Mouse (Mus musculus) spleen, postnatal 10 days (tissue): ENCODE measurements at regions not wholly inside any gene's neighbourhood (a gene's known extent, or its start where the extent isn't known, plus 50 kb on each side); places are given as distances from the start of the nearest gene placed in this dataset.

Experiments
- DNase-seq, 2 experiments: peaks; one replicate each; pipeline ENCODE4 v3.0.0; 2021 to 2022; ENCODE audit warnings: low spot score in 2 of 2

DNA sequence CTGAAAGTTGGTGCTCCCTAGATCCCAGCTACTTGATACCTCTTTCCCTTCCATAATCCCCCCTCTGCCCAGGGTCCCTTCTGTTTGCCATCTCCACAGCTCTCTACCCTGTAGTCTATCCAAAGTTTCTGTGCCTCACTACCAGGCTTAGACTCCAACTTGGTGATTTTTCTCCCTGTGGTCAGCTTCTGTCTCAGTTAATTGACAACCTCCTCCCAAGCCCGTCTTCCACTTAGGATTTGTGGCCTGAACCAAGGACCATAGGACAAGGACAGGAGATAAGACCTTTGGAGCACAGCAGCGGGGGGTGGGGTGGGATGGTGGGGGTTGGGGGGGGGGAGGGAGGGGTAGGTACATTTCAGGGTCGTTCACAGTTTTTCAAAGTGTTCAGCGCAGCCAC lies 371.3 kb downstream of the Eipr1 start:
- DNase-seq: no peak

GRCm38 (mm10) chr12:29124079-29124668 lies 372.6 kb downstream of the Eipr1 start:
- DNase-seq: no peak

GRCm38 (mm10) chr12:29128844-29129243 lies 377.2 kb downstream of the Eipr1 start:
- peak in 1 of 2 experiments; percentile 15 for DNase-seq

GRCm38 (mm10) chr12:29129331-29129730 lies 377.7 kb downstream of the Eipr1 start:
- DNase-seq: no peak

GRCm38 (mm10) chr12:29134326-29134725 lies 382.7 kb downstream of the Eipr1 start:
- no peak for DNase-seq

DNA sequence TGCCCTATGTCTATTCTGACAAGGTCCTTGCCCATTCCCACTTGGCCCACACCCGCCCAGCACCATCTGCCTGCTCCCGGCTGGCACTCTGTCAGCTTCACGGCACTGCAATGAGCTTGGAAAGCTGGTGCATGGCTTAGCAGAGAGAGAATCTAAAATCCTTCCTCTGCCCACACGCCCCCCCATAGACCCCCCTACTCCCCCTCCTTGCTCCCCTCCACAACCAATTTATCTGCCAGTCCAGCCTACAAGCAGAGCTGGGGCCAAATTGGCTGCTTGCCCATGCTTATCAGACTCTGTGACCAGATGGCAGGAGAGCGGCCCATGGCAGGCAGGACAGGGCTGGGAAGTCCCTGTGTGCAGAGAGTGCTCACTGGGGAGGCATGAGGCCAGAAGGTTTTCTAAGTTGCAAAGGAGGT lies 385.3 kb downstream of the Eipr1 start:
- DNase-seq: no peak

GRCm38 (mm10) chr12:29137455-29137854 lies 385.9 kb downstream of the Eipr1 start:
- DNase-seq: no peak

- DNase-seq: no peak
These were observed 387.6 kb upstream of the Myt1l start for GRCm38 (mm10) chr12:29140576-29140975.

GRCm38 (mm10) chr12:29141132-29141531 lies 387.1 kb upstream of the Myt1l start:
- no peak for DNase-seq

DNA sequence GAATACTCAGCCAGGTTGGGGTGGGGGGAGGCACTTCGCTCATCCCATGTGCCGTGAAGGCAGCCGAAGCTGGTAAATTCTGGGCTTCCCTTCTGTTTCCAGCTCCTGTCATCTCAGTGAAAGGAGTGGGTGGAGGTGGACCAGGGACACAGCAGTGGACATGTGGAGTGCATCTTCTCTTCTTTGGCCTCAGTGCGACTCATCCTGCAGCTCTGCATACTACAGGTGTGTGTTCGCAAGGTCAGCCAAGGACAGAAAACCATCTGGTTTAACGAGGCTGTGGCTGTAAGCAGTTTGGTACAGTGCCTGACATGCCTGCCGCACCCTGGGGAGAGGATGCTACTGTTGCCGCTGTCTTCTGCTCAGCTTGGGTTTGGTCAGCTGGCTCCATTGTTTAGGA lies 386.3 kb upstream of the Myt1l start:
- no peak for DNase-seq

DNA sequence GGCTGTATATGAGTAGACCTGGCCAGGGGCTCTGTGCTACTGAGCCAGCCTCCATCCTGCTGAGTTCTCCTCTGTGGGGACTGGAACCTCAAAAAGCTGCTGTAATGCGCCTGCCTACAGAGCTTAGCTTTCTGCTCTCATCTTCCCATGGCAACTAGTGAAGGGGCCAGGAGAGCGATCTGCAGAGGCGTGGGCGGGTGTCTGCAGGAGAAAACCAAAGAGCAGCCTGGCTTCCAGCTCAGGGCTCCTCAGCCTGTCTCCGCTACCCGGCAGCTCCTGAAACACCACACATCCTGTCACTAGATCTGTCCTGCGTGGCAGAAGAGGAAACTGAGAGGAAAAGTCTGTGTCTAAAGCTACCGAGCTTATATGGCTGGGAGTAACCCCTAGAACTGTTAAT lies 384.9 kb upstream of the Myt1l start:
- no peak for DNase-seq

DNA sequence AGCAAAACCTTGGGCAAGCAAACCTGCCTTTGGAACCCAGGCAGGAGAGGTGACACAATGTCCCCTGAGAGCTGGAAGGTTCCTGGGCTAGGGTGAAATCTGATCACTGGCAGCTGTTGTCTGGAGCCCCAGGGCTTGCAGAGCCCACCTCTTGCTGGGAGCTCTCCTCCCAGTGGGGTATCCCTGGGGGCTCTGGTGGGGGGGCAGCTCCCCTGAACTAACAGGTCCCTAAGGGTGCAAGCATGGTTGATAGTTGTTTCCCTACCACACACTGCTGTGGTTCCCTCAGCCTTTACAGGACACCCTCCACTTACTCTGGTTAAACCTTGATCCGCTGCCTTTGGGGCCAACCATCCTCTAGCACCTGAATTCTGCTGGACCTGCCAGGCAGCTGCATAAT lies 367.3 kb upstream of the Myt1l start:
- DNase-seq: no peak

- no peak for DNase-seq
These were observed 366.6 kb upstream of the Myt1l start for GRCm38 (mm10) chr12:29161546-29161945.

- no peak for DNase-seq
These were observed 363.5 kb upstream of the Myt1l start for GRCm38 (mm10) chr12:29164701-29165100.

- DNase-seq: no peak
These were observed 361.9 kb upstream of the Myt1l start for GRCm38 (mm10) chr12:29166316-29166715.

DNA sequence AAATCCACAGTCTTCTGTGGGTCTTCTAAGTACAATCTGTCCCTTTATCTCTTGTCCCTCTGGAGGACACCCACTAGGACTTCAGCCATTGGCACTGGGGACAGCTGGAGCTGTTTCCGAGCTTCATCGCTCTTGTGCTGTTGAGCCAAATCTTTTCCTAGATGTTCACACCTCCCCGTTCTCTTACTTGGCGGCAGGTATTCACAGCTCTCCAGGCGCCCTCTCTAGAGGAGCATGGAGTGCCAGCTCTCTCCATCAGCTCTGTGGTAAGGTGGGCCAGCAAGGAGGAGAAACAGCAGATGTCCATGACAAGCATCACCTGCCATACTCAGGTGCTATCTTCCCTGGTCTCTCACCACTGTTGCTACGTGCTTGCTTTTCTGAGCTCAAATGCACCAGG lies 360.3 kb upstream of the Myt1l start:
- no peak for DNase-seq

DNA sequence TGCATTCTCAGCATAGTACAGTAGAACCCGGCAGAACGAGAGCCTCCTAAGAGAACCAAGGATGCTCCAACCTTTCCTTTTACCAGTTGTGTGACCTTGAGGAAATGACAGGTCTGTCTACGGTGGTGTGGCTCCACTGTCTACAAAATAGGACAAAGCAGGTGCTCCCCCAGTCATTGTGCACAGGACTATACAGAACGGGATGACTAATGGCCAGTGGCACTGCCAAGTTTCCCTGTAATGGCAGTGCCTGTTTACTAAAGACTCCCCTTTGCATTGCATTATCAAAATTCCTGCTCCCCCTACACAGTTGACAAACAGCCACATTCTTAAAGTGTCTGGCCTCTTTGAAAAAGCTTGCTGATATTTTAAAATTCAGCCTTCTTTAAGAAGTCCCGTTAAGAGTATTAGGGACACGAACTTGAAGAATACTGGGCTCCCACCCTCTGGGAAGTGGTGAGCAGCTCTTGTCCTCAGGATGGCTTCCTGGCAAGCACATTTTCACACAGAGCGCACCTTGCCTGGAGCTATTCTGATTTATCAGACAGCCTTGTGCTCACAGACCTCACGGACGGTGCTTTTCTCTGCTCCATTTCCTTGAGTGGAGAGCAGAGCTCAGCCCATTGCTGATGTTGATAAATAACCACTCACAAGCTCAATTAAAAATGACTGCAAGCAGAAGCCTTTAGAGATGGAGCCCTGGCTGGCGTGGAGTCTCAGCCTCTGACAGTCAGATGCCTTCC lies 352.3 kb upstream of the Myt1l start:
- DNase-seq: no peak

- no peak for DNase-seq
These were observed 351.0 kb upstream of the Myt1l start for GRCm38 (mm10) chr12:29177145-29177544.

DNA sequence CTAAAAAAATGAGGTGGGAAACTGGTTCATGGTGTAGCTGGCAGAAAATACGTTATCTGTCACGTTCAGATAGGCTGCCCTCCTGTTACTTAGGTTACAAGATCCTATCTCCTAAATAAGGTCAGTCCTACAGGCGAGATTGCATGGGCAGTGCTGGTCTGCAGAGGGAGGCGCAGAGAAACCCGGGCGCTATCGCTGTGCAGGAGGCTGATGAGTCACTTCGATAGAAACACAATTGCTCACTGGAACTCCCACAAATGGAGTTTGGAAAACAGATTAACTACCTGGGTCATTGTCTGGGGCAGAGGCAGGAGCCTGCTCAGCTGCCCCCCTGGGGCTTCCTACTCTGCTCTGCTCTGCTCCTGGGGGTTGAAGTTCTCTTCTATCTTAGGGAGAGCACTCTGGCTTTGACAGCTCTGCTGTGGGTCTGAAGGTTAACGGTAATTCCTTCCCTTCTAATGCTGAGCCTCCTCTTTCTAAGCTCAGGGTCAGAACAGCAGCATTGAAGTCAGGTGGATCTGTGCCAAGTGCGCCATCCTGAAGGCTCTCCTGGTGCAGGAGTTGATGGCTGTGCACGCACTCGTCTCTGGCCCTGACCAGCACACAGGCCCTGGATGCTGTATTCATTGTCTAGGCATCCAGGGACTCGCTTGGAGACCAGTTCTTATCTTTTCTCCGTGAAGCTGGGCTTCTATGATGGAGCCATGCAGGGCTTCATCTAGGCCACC lies 349.9 kb upstream of the Myt1l start:
- no peak for DNase-seq

GRCm38 (mm10) chr12:29179405-29179804 lies 348.8 kb upstream of the Myt1l start:
- no peak for DNase-seq

GRCm38 (mm10) chr12:29180576-29180975 lies 347.6 kb upstream of the Myt1l start:
- no peak for DNase-seq

DNA sequence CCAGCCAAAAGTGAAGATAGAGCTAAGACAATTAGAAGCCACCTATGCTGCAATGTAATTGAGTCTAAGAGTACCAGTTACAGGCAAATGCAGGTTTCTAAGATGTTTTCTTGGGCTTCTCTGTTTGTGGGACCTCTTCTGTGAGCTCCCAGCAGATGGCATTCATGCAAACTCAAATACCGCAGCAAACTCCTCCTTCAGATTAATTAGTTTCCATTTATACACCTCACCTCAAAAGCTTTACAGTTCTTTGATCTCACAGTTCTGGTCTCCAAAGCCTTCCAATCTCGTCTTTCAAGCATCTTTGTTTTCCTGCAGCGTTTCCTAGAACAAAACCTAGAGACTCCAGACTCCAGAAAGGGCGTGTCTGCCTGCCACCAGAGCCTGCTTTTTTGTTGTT lies 340.6 kb upstream of the Myt1l start:
- DNase-seq: no peak

DNA sequence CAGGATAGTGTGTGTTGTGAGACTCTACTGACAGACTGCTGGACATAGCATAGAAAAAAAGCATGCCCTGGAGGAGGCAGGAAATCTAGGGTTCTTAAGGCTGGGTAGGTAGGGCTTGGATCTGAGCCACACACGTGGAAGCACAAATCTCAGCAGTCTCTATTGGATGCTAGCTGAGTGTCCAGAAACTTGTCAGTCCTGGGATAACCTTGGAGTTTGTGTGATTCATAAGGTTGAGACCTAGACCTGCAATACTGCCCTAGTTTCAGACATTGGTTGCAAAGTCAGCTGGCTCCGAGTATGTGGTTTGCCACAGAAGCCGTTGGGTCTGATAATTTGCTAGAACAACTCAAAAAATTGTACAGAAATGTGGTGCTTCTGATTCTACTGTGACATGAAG lies 335.8 kb upstream of the Myt1l start:
- no peak for DNase-seq
